Mouse (Mus musculus) layer of hippocampus, adult 11-12 months (tissue): ENCODE results near the gene Bsg.
"Not testable (repeated sequence)": the region's sequence is repeated elsewhere in the genome, so short reads cannot be mapped to it uniquely, and the experiment has no call there.

Experiments used
- DNase-seq: peaks from one replicate; pipeline ENCODE4 v3.0.0; 2022; ENCODE audit warnings: low spot score

The Bsg gene

GRCm38 (mm10) chr10:79733847-79734246 is 29.6 kb downstream of the Bsg start:
- no peak for DNase-seq

- no peak for DNase-seq
These were observed 31.1 kb downstream of the Bsg start for GRCm38 (mm10) chr10:79735361-79735760.

GRCm38 (mm10) chr10:79736706-79737105 is 32.4 kb downstream of the Bsg start:
- no peak for DNase-seq

- no peak for DNase-seq
These were observed 34.0 kb downstream of the Bsg start for GRCm38 (mm10) chr10:79738259-79738658.

- DNase-seq = no peak
These were observed 34.9 kb downstream of the Bsg start for GRCm38 (mm10) chr10:79739234-79739633.

- no peak for DNase-seq
These were observed 36.6 kb downstream of the Bsg start for GRCm38 (mm10) chr10:79740863-79741262.

GRCm38 (mm10) chr10:79743161-79743560 is 38.9 kb downstream of the Bsg start:
- DNase-seq = no peak

- DNase-seq = no peak
These were observed 39.5 kb downstream of the Bsg start for GRCm38 (mm10) chr10:79743650-79744365.

GRCm38 (mm10) chr10:79745411-79745810 is 41.1 kb downstream of the Bsg start:
- no peak for DNase-seq

- peak; percentile 98 for DNase-seq
These were observed 41.8 kb downstream of the Bsg start, which contains the start of gene Polrmt for GRCm38 (mm10) chr10:79745898-79746773. Gene Polrmt, minus strand, starts transcription at chr10:79746581.

- DNase-seq = no peak
These were observed 42.5 kb downstream of the Bsg start for GRCm38 (mm10) chr10:79746774-79747151.

GRCm38 (mm10) chr10:79748496-79748895 is 44.2 kb downstream of the Bsg start:
- DNase-seq = no peak

GRCm38 (mm10) chr10:79754856-79755516 is 50.7 kb downstream of the Bsg start, which contains the start of gene Fgf22:
Gene Fgf22, plus strand, starts transcription at chr10:79755076.
- peak; percentile 78 for DNase-seq

- DNase-seq = no peak
These were observed 51.6 kb downstream of the Bsg start for GRCm38 (mm10) chr10:79755854-79756253.

GRCm38 (mm10) chr10:79756660-79757059 is 52.4 kb downstream of the Bsg start:
- DNase-seq = no peak

- not testable (repeated sequence) for DNase-seq
These were observed 55.4 kb downstream of the Bsg start for GRCm38 (mm10) chr10:79759675-79760074.

- DNase-seq = no peak
These were observed 56.4 kb downstream of the Bsg start for GRCm38 (mm10) chr10:79760603-79761143.
